Mouse (Mus musculus) skeletal muscle tissue, postnatal 0 days (tissue): ENCODE data around the gene Tmcc3. TPM values are rescaled to one million over a fixed set of nuclear protein-coding genes. Genes with fewer than 3 reads are reported as not detected.

Source experiments
- microRNA-seq, 2 experiments: library from miRNA; unstranded; fragments of <30 nt; microRNA quantifications; one replicate each; pipeline ENCODE4; 2016
- polyA plus RNA-seq: library from polyadenylated mRNA; unstranded; fragments of >200 nt; fragmentation: Nextera tagmentation; extraction: Ambion mirVana; gene quantifications from 2 replicates; pipeline ENCODE4 v1.2.1, GENCODE M21; 2015

Gene Tmcc3
- 19.7 and 20.8 TPM in 2 replicates for polyA plus RNA-seq

GRCm38 (mm10) chr10:94311511-94312006, at the start of gene Tmcc3:
TSS of gene Tmcc3 (plus strand) at chr10:94311949.

GRCm38 (mm10) chr10:94298471-94298870, 13.3 kb upstream of the Tmcc3 start, which contains the start of gene Gm4792:
TSS of gene Gm4792 (minus strand) at chr10:94298703.

Small RNAs within 50 kb of the gene (microRNA-seq; reads per million reads assigned to microRNA genes)
- gene Mir7211: 0.81 to 0.85 reads per million in 2 experiments

Other genes starting within 250 kb of the Tmcc3 start
- 4.7 and 4.8 TPM in 2 replicates for gene Nr2c1, start 163.9 kb upstream of the Tmcc3 start, polyA plus RNA-seq
- gene Ndufa12, start 113.2 kb upstream of the Tmcc3 start, polyA plus RNA-seq: 709 and 746 TPM in 2 replicates
- gene Gm4792, start 13.2 kb upstream of the Tmcc3 start, polyA plus RNA-seq: 0.23 and 0.53 TPM in 2 replicates